Mouse (Mus musculus): ENCODE measurements around the gene Cpne7. TPM values are rescaled to one million over a fixed set of nuclear protein-coding genes. Genes with fewer than 3 reads are reported as not detected.

Cpne7 gene
- polyA plus RNA-seq, 1 experiment from 2014 or later: 8.6 TPM

DNA sequence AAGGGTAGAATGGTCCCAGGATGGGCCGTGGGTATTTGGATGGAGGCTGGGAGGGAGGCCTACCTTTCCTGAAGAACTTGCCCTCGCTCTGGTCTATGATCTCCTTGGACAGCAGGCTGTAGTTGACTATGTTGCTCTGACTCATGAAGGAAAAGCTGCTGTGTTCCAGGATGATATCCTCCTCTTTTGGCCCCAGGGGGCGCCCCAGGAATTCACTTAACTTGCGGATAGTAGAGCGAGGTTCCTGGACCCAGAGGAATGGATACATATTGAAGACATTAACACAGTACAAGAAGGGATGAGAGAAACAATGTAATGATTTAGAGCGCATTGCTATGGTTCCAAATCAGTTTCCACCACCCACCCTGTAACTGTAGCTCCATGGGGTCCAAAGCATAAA, 28.1 kb downstream of the Cpne7 start:
- Histone ChIP-seq H3K4me1 (ENCODE audit: control insufficient read depth, insufficient read depth, low read depth, low read length) (no peaks in the 10 kb centered on the region), H3K9me3 (ENCODE audit: control insufficient read depth, low read length) (no peaks in the 10 kb centered on the region), H3K4me2 (ENCODE audit: low read length) (no peak overlapping the region), H3K4me3 (ENCODE audit: low read length) (no peak overlapping the region), H3K27me3 (replicated peaks; ENCODE audit: control insufficient read depth, insufficient read depth, low read length) (no peaks in the 10 kb centered on the region; the same call in 1 of the 2 replicates), H3K36me3 (ENCODE audit: control insufficient read depth, insufficient read depth, low read length) (no peaks in the 10 kb centered on the region), H3K9ac (ENCODE audit: low read depth, low read length) (no peak overlapping the region), H3K27ac (ENCODE audit: low read depth, low read length) (no peak overlapping the region)
- no peak for ATAC-seq
- 61% methylated on average over 6 of the region's 6 CpGs for WGBS

DNA sequence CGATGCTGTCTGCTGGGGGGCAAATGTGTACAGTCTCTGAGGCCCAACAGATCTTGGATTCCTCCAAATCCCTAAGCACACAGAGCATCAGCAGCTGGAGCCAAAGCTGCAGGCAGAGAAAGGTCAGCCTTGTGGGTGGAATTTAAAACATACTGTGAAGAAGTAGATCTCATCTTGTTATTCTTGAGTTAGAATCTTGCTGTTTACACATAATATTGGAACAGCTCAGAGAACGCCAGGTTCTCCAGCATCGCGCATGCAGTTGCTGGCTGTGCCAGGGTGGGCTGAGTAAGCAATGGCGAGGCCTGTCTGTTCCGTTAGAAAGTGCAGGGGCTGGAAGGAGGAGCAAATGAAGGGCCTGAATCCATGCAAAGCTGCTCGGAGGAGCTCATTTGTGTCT, 29.2 kb downstream of the Cpne7 start:
- no peak overlapping the region for H3K4me2 ChIP-seq (ENCODE audit: low read length)
- H3K27ac ChIP-seq (ENCODE audit: low read depth, low read length): 0 out of 2 replicates have a peak overlapping the region, but pooled peaks have one; percentile 23
- H3K36me3 ChIP-seq (ENCODE audit: control insufficient read depth, insufficient read depth, low read length): no peaks in the 10 kb centered on the region
- no peaks in the 10 kb centered on the region for H3K9me3 ChIP-seq (ENCODE audit: control insufficient read depth, low read length)
- ATAC-seq: no peak
- 79% methylated on average over 7 of the region's 7 CpGs for WGBS
- no peak overlapping the region for H3K9ac ChIP-seq (ENCODE audit: low read depth, low read length)
- no peak overlapping the region for H3K4me3 ChIP-seq (ENCODE audit: low read length)
- no peaks in the 10 kb centered on the region for H3K4me1 ChIP-seq (ENCODE audit: control insufficient read depth, insufficient read depth, low read depth, low read length)
- no peaks in the 10 kb centered on the region; the same call in 1 of the 2 replicates for H3K27me3 ChIP-seq (replicated peaks; ENCODE audit: control insufficient read depth, insufficient read depth, low read length)

GRCm38 (mm10) chr8:123150737-123151171, 33.6 kb downstream of the Cpne7 start:
- ATAC-seq: no peak
- Histone ChIP-seq H3K4me3 (ENCODE audit: low read length) (no peak overlapping the region), H3K36me3 (ENCODE audit: control insufficient read depth, insufficient read depth, low read length) (no peaks in the 10 kb centered on the region), H3K9me3 (ENCODE audit: control insufficient read depth, low read length) (no peaks in the 10 kb centered on the region), H3K27ac (ENCODE audit: low read depth, low read length) (no peak overlapping the region), H3K9ac (ENCODE audit: low read depth, low read length) (no peak overlapping the region), H3K27me3 (replicated peaks; ENCODE audit: control insufficient read depth, insufficient read depth, low read length) (no peaks in the 10 kb centered on the region; the same call in 1 of the 2 replicates), H3K4me2 (ENCODE audit: low read length) (no peak overlapping the region), H3K4me1 (ENCODE audit: control insufficient read depth, insufficient read depth, low read depth, low read length) (no peaks in the 10 kb centered on the region)
- 72% methylated on average over 9 of the region's 9 CpGs for WGBS

DNA sequence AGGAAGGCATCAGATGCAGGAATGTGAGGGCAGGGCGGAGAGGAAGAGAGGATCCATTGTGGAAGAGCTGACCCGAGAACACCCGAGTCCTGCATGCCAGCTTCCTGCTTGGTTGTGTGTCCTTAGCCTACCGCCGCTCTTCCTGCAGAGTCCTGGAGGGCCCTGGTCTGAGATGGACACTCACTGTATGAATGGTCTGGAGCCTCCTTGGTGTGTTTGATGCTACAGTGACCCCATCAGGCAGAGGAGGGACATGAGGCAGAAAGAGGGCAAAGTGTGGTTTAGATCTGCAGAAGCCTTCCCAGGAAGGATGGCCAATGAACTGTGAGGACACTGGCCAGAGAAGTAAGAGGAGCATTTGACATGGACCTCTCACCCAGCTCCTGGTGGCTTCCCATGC, 38.0 kb downstream of the Cpne7 start:
- 81% methylated on average over 5 of the region's 5 CpGs for WGBS
- ATAC-seq: no peak
- H3K4me3 ChIP-seq (ENCODE audit: low read length): no peak overlapping the region
- no peak overlapping the region for H3K27ac ChIP-seq (ENCODE audit: low read depth, low read length)
- H3K9me3 ChIP-seq (ENCODE audit: control insufficient read depth, low read length): no peaks in the 10 kb centered on the region
- H3K4me2 ChIP-seq (ENCODE audit: low read length): no peak overlapping the region
- H3K27me3 ChIP-seq (replicated peaks; ENCODE audit: control insufficient read depth, insufficient read depth, low read length): no peaks in the 10 kb centered on the region
- H3K4me1 ChIP-seq (ENCODE audit: control insufficient read depth, insufficient read depth, low read depth, low read length): no peaks in the 10 kb centered on the region; the same call in 1 of the 2 replicates
- no peak overlapping the region for H3K9ac ChIP-seq (ENCODE audit: low read depth, low read length)
- no peaks in the 10 kb centered on the region for H3K36me3 ChIP-seq (ENCODE audit: control insufficient read depth, insufficient read depth, low read length)

DNA sequence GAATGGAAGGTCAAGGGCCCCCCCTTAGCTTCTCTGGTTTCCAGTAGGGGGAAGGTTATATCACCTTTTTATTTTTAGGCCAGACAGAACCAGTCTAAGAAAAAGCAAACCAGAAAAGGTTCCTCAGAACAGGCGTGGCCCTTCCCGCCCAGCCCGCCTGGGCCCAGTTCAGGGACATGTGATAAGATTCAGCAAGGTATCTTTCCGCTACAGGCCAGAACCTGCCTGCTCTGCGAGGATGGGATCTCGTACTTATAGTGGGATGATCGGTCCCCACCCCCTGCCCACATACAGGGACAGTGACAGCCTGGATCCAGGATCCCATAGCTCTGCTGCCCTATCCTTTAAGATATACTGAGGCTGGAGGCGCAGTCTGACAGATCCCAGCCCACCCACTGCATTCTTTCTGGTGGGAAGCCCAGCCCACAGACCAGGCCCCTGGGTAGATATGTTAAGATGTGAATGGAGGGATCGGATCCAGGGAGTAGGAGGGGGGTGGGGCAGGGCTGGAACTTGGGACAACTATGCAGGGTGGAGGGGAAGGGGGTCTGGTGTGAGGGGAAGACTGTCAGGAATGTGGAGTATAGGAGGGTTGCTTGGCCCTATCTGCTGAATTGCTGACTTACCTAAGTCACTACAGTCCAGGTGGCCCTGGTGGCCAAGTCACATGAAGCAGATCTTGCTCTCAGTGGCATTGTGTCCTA, 39.0 kb downstream of the Cpne7 start:
- no peaks in the 10 kb centered on the region; the same call in 1 of the 2 replicates for H3K4me1 ChIP-seq (ENCODE audit: control insufficient read depth, insufficient read depth, low read depth, low read length)
- WGBS: 86% methylated on average over 9 of the region's 9 CpGs
- H3K4me3 ChIP-seq (ENCODE audit: low read length): no peak overlapping the region
- H3K36me3 ChIP-seq (ENCODE audit: control insufficient read depth, insufficient read depth, low read length): no peaks in the 10 kb centered on the region
- H3K4me2 ChIP-seq (ENCODE audit: low read length): no peak overlapping the region
- no peak overlapping the region for H3K27ac ChIP-seq (ENCODE audit: low read depth, low read length)
- no peak for ATAC-seq
- H3K27me3 ChIP-seq (replicated peaks; ENCODE audit: control insufficient read depth, insufficient read depth, low read length): no peaks in the 10 kb centered on the region
- H3K9ac ChIP-seq (ENCODE audit: low read depth, low read length): no peak overlapping the region
- no peaks in the 10 kb centered on the region for H3K9me3 ChIP-seq (ENCODE audit: control insufficient read depth, low read length)

DNA sequence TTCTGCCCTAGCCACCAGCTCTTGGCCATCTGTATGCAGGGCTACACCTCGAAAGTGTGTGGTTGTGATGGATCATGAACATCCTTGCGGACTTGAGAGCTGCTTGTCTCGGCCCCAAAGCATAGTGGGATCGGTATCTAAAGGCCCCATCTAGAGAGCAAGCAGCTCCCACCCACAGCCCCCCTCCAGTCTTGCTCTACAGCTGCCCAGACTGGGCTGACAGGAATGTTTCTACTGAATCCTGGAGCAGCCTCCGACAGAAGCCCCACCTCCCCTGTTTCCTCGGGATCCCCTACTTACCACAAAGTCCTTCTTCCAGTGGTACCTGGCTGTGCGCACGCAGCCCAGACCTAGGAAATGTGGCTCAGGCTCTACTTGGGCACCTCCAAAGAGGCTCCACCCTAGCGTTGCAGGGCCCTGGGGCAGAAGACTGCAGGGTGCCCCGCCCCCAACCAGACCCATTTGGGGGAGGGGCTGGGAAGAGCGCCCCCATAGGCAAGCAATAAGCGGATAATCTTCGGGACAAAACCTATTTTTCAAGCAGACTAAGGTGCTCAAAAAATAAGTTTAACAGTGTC, 40.8 kb downstream of the Cpne7 start, which contains the start of gene Sult5a1:
Gene Sult5a1, minus strand, starts transcription at position 428 of the 578 bp plus-strand sequence.
- H3K4me1 ChIP-seq (ENCODE audit: control insufficient read depth, insufficient read depth, low read depth, low read length): no peaks in the 10 kb centered on the region; the same call in 1 of the 2 replicates

DNA sequence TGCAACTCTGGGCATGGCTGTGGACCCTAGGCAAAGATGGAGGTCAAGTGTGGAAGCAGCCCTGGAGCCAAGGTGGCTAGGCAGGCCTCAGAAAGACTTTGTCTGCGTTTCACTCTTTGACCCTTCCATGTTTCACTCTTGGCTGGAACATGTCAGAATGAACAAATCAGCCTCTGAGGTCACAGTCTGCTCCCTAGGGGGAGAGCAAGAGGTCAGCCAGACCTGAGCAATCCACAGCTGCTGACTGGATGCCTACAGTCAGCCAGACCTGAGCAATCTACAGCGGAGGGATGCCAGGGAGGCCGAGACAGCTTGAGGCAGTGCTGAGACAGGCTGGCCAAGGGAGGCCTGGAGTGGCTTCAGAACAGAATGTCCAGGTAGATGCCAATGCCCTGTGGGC, 64.2 kb downstream of the Cpne7 start:
- Histone ChIP-seq H3K9me3 (ENCODE audit: control insufficient read depth, low read length) (peaks cover 7% of the 10 kb centered on the region; the same call in 1 of the 2 replicates), H3K36me3 (ENCODE audit: control insufficient read depth, insufficient read depth, low read length) (no peaks in the 10 kb centered on the region), H3K27me3 (replicated peaks; ENCODE audit: control insufficient read depth, insufficient read depth, low read length) (no peaks in the 10 kb centered on the region), H3K9ac (ENCODE audit: low read depth, low read length) (no peak overlapping the region), H3K4me2 (ENCODE audit: low read length) (no peak overlapping the region), H3K4me3 (ENCODE audit: low read length) (no peak overlapping the region), H3K27ac (ENCODE audit: low read depth, low read length) (no peak overlapping the region), H3K4me1 (ENCODE audit: control insufficient read depth, insufficient read depth, low read depth, low read length) (no peaks in the 10 kb centered on the region)
- 60% methylated on average over 3 of the region's 3 CpGs for WGBS
- no peak for ATAC-seq

More for the DNA sequence above, 40.8 kb downstream of the Cpne7 start, which contains the start of gene Sult5a1:
- WGBS: 39% methylated on average over 13 of the region's 13 CpGs
- Histone ChIP-seq H3K36me3 (ENCODE audit: control insufficient read depth, insufficient read depth, low read length) (no peaks in the 10 kb centered on the region), H3K4me2 (ENCODE audit: low read length) (peak within 1 kb of the TSS; percentile 25), H3K9ac (ENCODE audit: low read depth, low read length) (no peak within 1 kb of the TSS), H3K27me3 (replicated peaks; ENCODE audit: control insufficient read depth, insufficient read depth, low read length) (no peaks in the 10 kb centered on the region), H3K9me3 (ENCODE audit: control insufficient read depth, low read length) (no peaks in the 10 kb centered on the region), H3K4me3 (ENCODE audit: low read length) (no peak within 1 kb of the TSS), H3K27ac (ENCODE audit: low read depth, low read length) (no peak within 1 kb of the TSS)
- ATAC-seq: no peak

Small RNA genes within 50 kb of the gene (microRNA-seq; reads per million reads assigned to microRNA genes)
- gene Mir7079 (not detected), gene Mir7080 (not detected)

Other genes starting within 250 kb of the Cpne7 start
- 22.9 and 23.5 TPM in 2 replicates for gene Ankrd11, start 75.1 kb upstream of the Cpne7 start, polyA plus RNA-seq (2015; fragmentation: Nextera tagmentation; extraction: Ambion mirVana)
- gene Spg7, start 54.4 kb upstream of the Cpne7 start, polyA plus RNA-seq (2015; fragmentation: Nextera tagmentation; extraction: Ambion mirVana): 44.6 and 46.5 TPM in 2 replicates
- 588 and 678 TPM in 2 replicates for gene Rpl13, start 15.0 kb upstream of the Cpne7 start, polyA plus RNA-seq (2015; fragmentation: Nextera tagmentation; extraction: Ambion mirVana)
- 1.8 and 2.5 TPM in 2 replicates for gene Sult5a1, start 40.9 kb downstream of the Cpne7 start, polyA plus RNA-seq (2015; fragmentation: Nextera tagmentation; extraction: Ambion mirVana)
- 0.68 and 0.72 TPM in 2 replicates for gene Dpep1, start 68.9 kb downstream of the Cpne7 start, polyA plus RNA-seq (2015; fragmentation: Nextera tagmentation; extraction: Ambion mirVana)
- gene Chmp1a, start 95.4 kb downstream of the Cpne7 start, polyA plus RNA-seq (2015; fragmentation: Nextera tagmentation; extraction: Ambion mirVana): 221 and 224 TPM in 2 replicates
- gene Spata33, start 95.5 kb downstream of the Cpne7 start, polyA plus RNA-seq (2015; fragmentation: Nextera tagmentation; extraction: Ambion mirVana): 7.0 and 7.1 TPM in 2 replicates
- gene Cdk10, start 107.5 kb downstream of the Cpne7 start, polyA plus RNA-seq (2015; fragmentation: Nextera tagmentation; extraction: Ambion mirVana): 47.2 and 53.3 TPM in 2 replicates
- 13.0 and 13.8 TPM in 2 replicates for gene Spata2l, start 118.9 kb downstream of the Cpne7 start, polyA plus RNA-seq (2015; fragmentation: Nextera tagmentation; extraction: Ambion mirVana)
- 22.4 and 25.2 TPM in 2 replicates for gene Zfp276, start 136.8 kb downstream of the Cpne7 start, polyA plus RNA-seq (2015; fragmentation: Nextera tagmentation; extraction: Ambion mirVana)
- gene Vps9d1, start 137.0 kb downstream of the Cpne7 start, polyA plus RNA-seq (2015; fragmentation: Nextera tagmentation; extraction: Ambion mirVana): 61.4 and 63.2 TPM in 2 replicates
- 5.7 and 7.8 TPM in 2 replicates for gene Fanca, start 201.2 kb downstream of the Cpne7 start, polyA plus RNA-seq (2015; fragmentation: Nextera tagmentation; extraction: Ambion mirVana)
- 27.3 and 38.5 TPM in 2 replicates for gene Spire2, start 215.3 kb downstream of the Cpne7 start, polyA plus RNA-seq (2015; fragmentation: Nextera tagmentation; extraction: Ambion mirVana)